Mouse (Mus musculus): ENCODE results near the gene Ank.

Gene Ank

GRCm38 (mm10) chr15:27536771-27537170 is 70.3 kb downstream of the Ank start:
- DNase-seq (ENCODE audit: low read depth, low spot score), result peak; percentile 92

GRCm38 (mm10) chr15:27537519-27538223 is 71.2 kb downstream of the Ank start:
- DNase-seq (ENCODE audit: low read depth, low spot score), result peak; percentile 67

- peak; percentile 58 for DNase-seq (ENCODE audit: low read depth, low spot score)
Observed at GRCm38 (mm10) chr15:27539745-27540144, 73.3 kb downstream of the Ank start.

GRCm38 (mm10) chr15:27545203-27545602 is 78.7 kb downstream of the Ank start:
- no peak for DNase-seq (ENCODE audit: low read depth, low spot score)

GRCm38 (mm10) chr15:27548110-27548509 is 81.6 kb downstream of the Ank start:
- peak; percentile 77 for DNase-seq (ENCODE audit: low read depth, low spot score)

GRCm38 (mm10) chr15:27549071-27549470 is 82.6 kb downstream of the Ank start:
- no peak for DNase-seq (ENCODE audit: low read depth, low spot score)

- no peak for DNase-seq (ENCODE audit: low read depth, low spot score)
Observed at GRCm38 (mm10) chr15:27549878-27550277, 83.4 kb downstream of the Ank start.

GRCm38 (mm10) chr15:27550358-27550992 is 84.0 kb downstream of the Ank start:
- DNase-seq (ENCODE audit: low read depth, low spot score), result peak; percentile 80

GRCm38 (mm10) chr15:27551117-27552114 is 84.9 kb downstream of the Ank start:
- DNase-seq (ENCODE audit: low read depth, low spot score), result no peak

GRCm38 (mm10) chr15:27552129-27552700 is 85.7 kb downstream of the Ank start:
- DNase-seq (ENCODE audit: low read depth, low spot score), result no peak

GRCm38 (mm10) chr15:27553554-27553953 is 87.1 kb downstream of the Ank start:
- no peak for DNase-seq (ENCODE audit: low read depth, low spot score)

- DNase-seq (ENCODE audit: low read depth, low spot score), result no peak
Observed at GRCm38 (mm10) chr15:27558456-27559147, 92.1 kb downstream of the Ank start.

GRCm38 (mm10) chr15:27560315-27560714 is 93.8 kb downstream of the Ank start:
- no peak for DNase-seq (ENCODE audit: low read depth, low spot score)

GRCm38 (mm10) chr15:27564106-27565100 is 97.9 kb downstream of the Ank start:
- DNase-seq (ENCODE audit: low read depth, low spot score), result peak; percentile 82

- peak; percentile 85 for DNase-seq (ENCODE audit: low read depth, low spot score)
Observed at GRCm38 (mm10) chr15:27565626-27566185, 99.2 kb downstream of the Ank start.

GRCm38 (mm10) chr15:27567356-27567755 is 100.9 kb downstream of the Ank start:
- no peak for DNase-seq (ENCODE audit: low read depth, low spot score)

- DNase-seq (ENCODE audit: low read depth, low spot score), result no peak
Observed at GRCm38 (mm10) chr15:27568371-27568770, 101.9 kb downstream of the Ank start.

- no peak for DNase-seq (ENCODE audit: low read depth, low spot score)
Observed at GRCm38 (mm10) chr15:27569924-27570323, 103.4 kb downstream of the Ank start.

- no peak for DNase-seq (ENCODE audit: low read depth, low spot score)
Observed at GRCm38 (mm10) chr15:27570385-27570784, 103.9 kb downstream of the Ank start.
